ENCODE assay signal across 8 mouse cellular contexts in genomic region chr12:3843371-3843861, GRCm38 (mm10). TPM values are rescaled to one million over a fixed set of nuclear protein-coding genes. Genes with fewer than 3 reads are reported as not detected.
DNase-seq lines count a peak whose midpoint lies in the region; ATAC-seq lines count a peak whose summit lies in the region.

No protein-coding gene starts in this region.

- no peaks in the 10 kb centered on the region for H3K9me3 ChIP-seq in forebrain, embryonic 14.5 days (replicated peaks; ENCODE audit: control insufficient read depth, low read length)
- H3K9me3 ChIP-seq in neural tube, embryonic 13.5 days: no peaks in the 10 kb centered on the region

- no peak overlapping the region for H3K4me2 ChIP-seq in forebrain, embryonic 14.5 days (ENCODE audit: low read length)
- no peak overlapping the region for H3K4me2 ChIP-seq in neural tube, embryonic 13.5 days

- H3K4me1 ChIP-seq in forebrain, embryonic 14.5 days (ENCODE audit: control insufficient read depth, insufficient read depth, low read length): peaks cover 6% of the 10 kb centered on the region
- H3K4me1 ChIP-seq in neural tube, embryonic 13.5 days (replicated peaks): peaks cover 26% of the 10 kb centered on the region

- no peaks in the 10 kb centered on the region for H3K27me3 ChIP-seq in forebrain, embryonic 14.5 days (replicated peaks; ENCODE audit: control insufficient read depth, insufficient read depth, low read length)
- no peaks in the 10 kb centered on the region for H3K27me3 ChIP-seq in neural tube, embryonic 13.5 days

- no peak overlapping the region for H3K4me3 ChIP-seq in forebrain, embryonic 14.5 days (ENCODE audit: low read depth, low read length)
- H3K4me3 ChIP-seq in neural tube, embryonic 13.5 days: no peak overlapping the region

- 23% methylated on average over 7 of the region's 7 CpGs for WGBS in forebrain, embryonic 14.5 days
- WGBS in neural tube, embryonic 13.5 days: 12% methylated on average over 7 of the region's 7 CpGs

- peak; percentile 40 for ATAC-seq in forebrain, embryonic 14.5 days
- ATAC-seq in neural tube, embryonic 13.5 days (ENCODE audit: low read depth): peak; percentile 68
- ATAC-seq in monocyte, adult 5-6 weeks (replicated peaks; ENCODE audit: insufficient number of reproducible peaks, low FRiP score, low TSS enrichment, poor library complexity, severe bottlenecking): no peak

- no peak overlapping the region for H3K9ac ChIP-seq in forebrain, embryonic 14.5 days (ENCODE audit: low read length)
- H3K9ac ChIP-seq in neural tube, embryonic 13.5 days: 0 out of 2 replicates have a peak overlapping the region, but pooled peaks have one; percentile 14

- no peak overlapping the region for H3K27ac ChIP-seq in forebrain, embryonic 14.5 days (ENCODE audit: low read depth, low read length)
- H3K27ac ChIP-seq in neural tube, embryonic 13.5 days (replicated peaks): peak overlapping the region; percentile 76

- H3K36me3 ChIP-seq in forebrain, embryonic 14.5 days (ENCODE audit: control insufficient read depth, insufficient read depth, low read length): peaks cover 19% of the 10 kb centered on the region; the same call in 1 of the 2 replicates
- H3K36me3 ChIP-seq in neural tube, embryonic 13.5 days: peaks cover 45% of the 10 kb centered on the region

- peak; percentile 65 for DNase-seq in kidney, postnatal 10 days
- no peak for DNase-seq in kidney, postnatal 36 days
- no peak for DNase-seq in forebrain, embryonic 14.5 days (ENCODE audit: low spot score)
- DNase-seq in hindlimb bud, embryonic 11.5 days (ENCODE audit: extremely low spot score, low read depth, low spot score): peak; percentile 41
- no peak for DNase-seq in cerebellum, adult 11 months
- DNase-seq in adrenal gland, adult 2 months: no peak

RNA-seq across cellular contexts. Expression of gene Dnmt3a, which starts 37.6 kb away (rescaled TPM):
- 28.0 and 32.0 TPM in 2 replicates for polyA plus RNA-seq in forebrain, embryonic 14.5 days (2014; fragmentation: Nextera tagmentation; extraction: Ambion mirVana)
- polyA plus RNA-seq in neural tube, embryonic 13.5 days (2015; fragmentation: Nextera tagmentation; extraction: Ambion mirVana): 95.7 and 118 TPM in 2 replicates
- 10 to 100 TPM; 36.7 to 42.4 TPM for total RNA-seq in adrenal gland, adult 2 months (2021)
- polyA plus RNA-seq in adrenal gland, adult 2 months (2012; rRNA removed): 9.7 and 10.2 TPM in 2 replicates
- total RNA-seq in monocyte, adult 5-6 weeks (2017): 13.2 to 31.5 TPM (median 18.2 TPM) in 3 replicates

Comparison
In these comparisons a context has a peak if more than half of its experiments do, and no peak if none do; other contexts are left out.
1. DNase-seq: peak in kidney, postnatal 10 days (single experiment) and hindlimb bud, embryonic 11.5 days (single experiment); none in kidney, postnatal 36 days (0 of 2), forebrain, embryonic 14.5 days (single experiment), cerebellum, adult 11 months (single experiment) and adrenal gland, adult 2 months (single experiment).